8 mouse cellular contexts compared by ENCODE assay signal in genomic region chr1:165281351-165282221, GRCm38 (mm10). TPM values are rescaled to one million over a fixed set of nuclear protein-coding genes. Genes with fewer than 3 reads are reported as not detected.
A peak's percentile ranks its signal among the peaks of the same experiment; 100 is the strongest.
DNase-seq lines count a peak whose midpoint lies in the region; ATAC-seq and TF ChIP-seq lines count a peak whose summit lies in the region.

No protein-coding gene starts in this region.

- peak overlapping the region; percentile 93 for H3K27ac ChIP-seq in forebrain, embryonic 15.5 days (replicated peaks)

- H3K4me2 ChIP-seq in forebrain, embryonic 15.5 days (replicated peaks) = peak overlapping the region; percentile 75

- intact Hi-C loops in left cerebral cortex, postnatal 36 days (cut with DNase I) = no loop called here

- peak; percentile 85 for ATAC-seq in Patski
- ATAC-seq in forebrain, embryonic 15.5 days (replicated peaks) = peak; percentile 87
- peak; percentile 66 for ATAC-seq in megakaryocyte-erythroid progenitor cell, adult 5-6 weeks (replicated peaks; ENCODE audit: low FRiP score, low TSS enrichment, poor library complexity, severe bottlenecking)

- CTCF ChIA-PET in Patski (lab: Charles Lee) = interaction anchor here (1.7 to 2.1 kb wide), 2 partner anchors 30 to 39 kb away, joined by 4 to 5 read pairs; no protein-coding TSS in a partner anchor

- POLR2A ChIA-PET in Patski (lab: Charles Lee) = interaction anchor here (0.7 to 1.2 kb wide), 3 partner anchors 11 to 21 kb away, joined by 3 to 5 read pairs (median 3); no protein-coding TSS in a partner anchor

- under 1% methylated on average over 33 of the region's 71 CpGs for WGBS in forebrain, embryonic 15.5 days

- TF ChIP-seq CTCF in Patski (IDR thresholded peaks at IDR 0.05) = no peak

- peak overlapping the region; percentile 90 for H3K4me3 ChIP-seq in forebrain, embryonic 15.5 days

- no peak for DNase-seq in Patski (ENCODE audit: low read depth, low spot score)
- DNase-seq in c-Kit-positive CD71-negative TER-119-negative erythroid progenitor cells, embryonic 14.5 days (ENCODE audit: low read depth) = peak; percentile 13
- peak; percentile 79 for DNase-seq in heart, postnatal 4 days
- peak; percentile 21 to 44 for DNase-seq in left cerebral cortex, postnatal 36 days (ENCODE audit: low spot score in 2 of 2)
- DNase-seq in spleen, postnatal 36 days (ENCODE audit: low spot score in 2 of 2) = peak; percentile 9 to 26
- DNase-seq in natural killer cell, adult 2 months (ENCODE audit: low spot score in 2 of 2) = no peak

- in situ Hi-C loops in Patski (cut with MboI; ENCODE audit: low pct_unique_long_range_greater_than_20kb) = no loop called here

- H3K9ac ChIP-seq in forebrain, embryonic 15.5 days (replicated peaks) = peak overlapping the region; percentile 95

- no peaks in the 10 kb centered on the region for H3K36me3 ChIP-seq in forebrain, embryonic 15.5 days

- H3K27me3 ChIP-seq in Patski = no peaks in the 10 kb centered on the region
- H3K27me3 ChIP-seq in forebrain, embryonic 15.5 days = no peaks in the 10 kb centered on the region

- H3K9me3 ChIP-seq in forebrain, embryonic 15.5 days = no peaks in the 10 kb centered on the region

- peaks cover 48% of the 10 kb centered on the region for H3K4me1 ChIP-seq in forebrain, embryonic 15.5 days

RNA-seq across cellular contexts. Expression of gene Gpr161, which starts 14.0 kb away (rescaled TPM):
- polyA plus RNA-seq in Patski (2021) = 13.5 TPM
- 4.2 and 4.3 TPM in 2 replicates for polyA plus RNA-seq in forebrain, embryonic 15.5 days (2015; fragmentation: Nextera tagmentation; extraction: Ambion mirVana)
- 1 to 10 TPM; 5.8 to 8.0 TPM for total RNA-seq in heart, postnatal 4 days (2021)
- total RNA-seq in left cerebral cortex, postnatal 36 days (2021) = 1 to 10 TPM; 6.5 to 8.5 TPM
- 0.11 TPM in 1 of 2 replicates, not detected in the other for total RNA-seq in megakaryocyte-erythroid progenitor cell, adult 5-6 weeks (2014; fragmentation: Nextera tagmentation)
- not detected in 2 replicates for total RNA-seq in megakaryocyte-erythroid progenitor cell, adult 5-6 weeks (2017)

RNA-seq across cellular contexts. Expression of gene Tiprl, which starts 44.8 kb away (rescaled TPM):
- polyA plus RNA-seq in Patski (2021) = 72.6 TPM
- polyA plus RNA-seq in forebrain, embryonic 15.5 days (2015; fragmentation: Nextera tagmentation; extraction: Ambion mirVana) = 152 and 162 TPM in 2 replicates
- total RNA-seq in heart, postnatal 4 days (2021) = 10 to 100 TPM; 52.2 to 52.7 TPM
- 10 to 100 TPM; 55.2 to 64.7 TPM for total RNA-seq in left cerebral cortex, postnatal 36 days (2021)
- 22.3 and 35.0 TPM in 2 replicates for total RNA-seq in megakaryocyte-erythroid progenitor cell, adult 5-6 weeks (2014; fragmentation: Nextera tagmentation)
- total RNA-seq in megakaryocyte-erythroid progenitor cell, adult 5-6 weeks (2017) = 73.2 and 90.1 TPM in 2 replicates

Comparison
In these comparisons a context has a peak if more than half of its experiments do, and no peak if none do; other contexts are left out.
1. DNase-seq: peak in c-Kit-positive CD71-negative TER-119-negative erythroid progenitor cells, embryonic 14.5 days (single experiment), heart, postnatal 4 days (single experiment), left cerebral cortex, postnatal 36 days (2 of 2) and spleen, postnatal 36 days (2 of 2); none in Patski (single experiment) and natural killer cell, adult 2 months (0 of 2).
2. RNA of gene Gpr161, which starts 14.0 kb away (total RNA-seq): 6.5 to 8.5 TPM in left cerebral cortex, postnatal 36 days and 5.8 to 8.0 TPM in heart, postnatal 4 days; 0.11 TPM in megakaryocyte-erythroid progenitor cell, adult 5-6 weeks; every median in the first group is over 4 times any median in the second.
3. Peak in every context shown above with its lines, with median percentiles within 50 percentile points of each other: ATAC-seq.